Mouse (Mus musculus): ENCODE data around the gene Reep3. TPM values are rescaled to one million over a fixed set of nuclear protein-coding genes. Genes with fewer than 3 reads are reported as not detected.

Gene Reep3
- polyA plus RNA-seq, 1 experiment: 0.05 TPM

- no peak overlapping the region for H3K4me3 ChIP-seq (replicated peaks)
- peaks cover 14% of the 10 kb centered on the region for H3K4me1 ChIP-seq (ENCODE audit: control insufficient read depth)
- TF ChIP-seq TAL1 (IDR thresholded peaks at IDR 0.05; ENCODE audit: low read length) (no peak), GATA1 (IDR thresholded peaks at IDR 0.05; ENCODE audit: low read length) (no peak)
- H3K9me3 ChIP-seq (ENCODE audit: control insufficient read depth, low read length): no peaks in the 10 kb centered on the region
- H3K36me3 ChIP-seq (ENCODE audit: control insufficient read depth): peaks cover 2% of the 10 kb centered on the region
- no peaks in the 10 kb centered on the region for H3K27me3 ChIP-seq (ENCODE audit: control insufficient read depth)
These were observed 8.8 kb upstream of the Reep3 start for GRCm38 (mm10) chr10:67105331-67106217.

GRCm38 (mm10) chr10:67104543-67104942 is 7.8 kb upstream of the Reep3 start:
- Histone ChIP-seq H3K27me3 (ENCODE audit: control insufficient read depth) (no peaks in the 10 kb centered on the region), H3K4me3 (replicated peaks) (no peak overlapping the region), H3K4me1 (ENCODE audit: control insufficient read depth) (peaks cover 17% of the 10 kb centered on the region), H3K36me3 (ENCODE audit: control insufficient read depth) (no peaks in the 10 kb centered on the region), H3K9me3 (ENCODE audit: control insufficient read depth, low read length) (no peaks in the 10 kb centered on the region)
- TF ChIP-seq GATA1 (IDR thresholded peaks at IDR 0.05; ENCODE audit: low read length): no peak
- no peak for TF ChIP-seq TAL1 (IDR thresholded peaks at IDR 0.05; ENCODE audit: low read length)

GRCm38 (mm10) chr10:67100831-67101251 is 4.1 kb upstream of the Reep3 start:
- Histone ChIP-seq H3K27me3 (ENCODE audit: control insufficient read depth) (peaks cover 4% of the 10 kb centered on the region), H3K4me3 (replicated peaks) (no peak overlapping the region), H3K4me1 (ENCODE audit: control insufficient read depth) (peaks cover 42% of the 10 kb centered on the region), H3K9me3 (ENCODE audit: control insufficient read depth, low read length) (no peaks in the 10 kb centered on the region), H3K36me3 (ENCODE audit: control insufficient read depth) (no peaks in the 10 kb centered on the region)
- no peak for TF ChIP-seq TAL1 (IDR thresholded peaks at IDR 0.05; ENCODE audit: low read length)
- TF ChIP-seq GATA1 (IDR thresholded peaks at IDR 0.05; ENCODE audit: low read length): no peak

DNA sequence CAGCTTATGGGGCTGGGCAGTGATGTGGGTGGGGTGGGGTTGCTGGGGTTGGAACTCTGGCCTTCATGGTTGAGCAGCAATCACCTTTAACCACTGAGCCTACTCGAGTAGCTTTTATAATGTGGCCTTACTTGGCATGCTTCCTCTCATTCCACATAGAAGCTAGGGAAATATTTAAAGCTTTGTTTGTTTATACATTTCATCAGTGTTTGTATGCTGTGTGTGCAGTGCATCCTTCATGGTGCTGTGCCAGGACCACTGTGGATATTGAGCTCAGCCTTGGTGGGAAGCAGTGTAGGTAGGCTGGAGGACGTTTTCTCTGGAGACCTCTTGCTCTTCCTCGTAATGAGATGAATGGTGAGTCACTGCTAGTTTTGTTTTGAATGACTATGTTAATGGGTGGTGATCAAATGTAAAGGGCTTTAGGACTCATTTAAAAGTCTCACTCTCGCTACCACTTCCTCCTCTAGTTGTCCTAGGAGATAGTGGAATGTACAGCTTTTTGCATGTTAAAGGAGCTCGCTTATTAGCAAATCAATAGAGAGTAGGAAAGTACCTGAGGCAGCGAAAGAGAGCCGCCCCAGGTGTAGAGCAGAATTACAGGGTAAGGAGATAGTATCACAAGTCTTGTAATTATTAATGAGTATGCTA is 3.4 kb upstream of the Reep3 start:
- Histone ChIP-seq H3K4me1 (ENCODE audit: control insufficient read depth) (peaks cover 39% of the 10 kb centered on the region), H3K36me3 (ENCODE audit: control insufficient read depth) (no peaks in the 10 kb centered on the region), H3K9me3 (ENCODE audit: control insufficient read depth, low read length) (no peaks in the 10 kb centered on the region), H3K4me3 (replicated peaks) (no peak overlapping the region), H3K27me3 (ENCODE audit: control insufficient read depth) (peaks cover 4% of the 10 kb centered on the region)
- TF ChIP-seq GATA1 (IDR thresholded peaks at IDR 0.05; ENCODE audit: low read length): no peak
- TF ChIP-seq TAL1 (IDR thresholded peaks at IDR 0.05; ENCODE audit: low read length): no peak

GRCm38 (mm10) chr10:67099183-67099929 is 2.6 kb upstream of the Reep3 start:
- peaks cover 4% of the 10 kb centered on the region for H3K27me3 ChIP-seq (ENCODE audit: control insufficient read depth)
- no peaks in the 10 kb centered on the region for H3K36me3 ChIP-seq (ENCODE audit: control insufficient read depth)
- no peaks in the 10 kb centered on the region for H3K9me3 ChIP-seq (ENCODE audit: control insufficient read depth, low read length)
- H3K4me1 ChIP-seq (ENCODE audit: control insufficient read depth): peaks cover 36% of the 10 kb centered on the region
- no peak for TF ChIP-seq GATA1 (IDR thresholded peaks at IDR 0.05; ENCODE audit: low read length)
- TF ChIP-seq TAL1 (IDR thresholded peaks at IDR 0.05; ENCODE audit: low read length): no peak
- H3K4me3 ChIP-seq (replicated peaks): no peak overlapping the region

- Histone ChIP-seq H3K4me3 (replicated peaks) (no peak overlapping the region), H3K4me1 (ENCODE audit: control insufficient read depth) (peaks cover 35% of the 10 kb centered on the region), H3K36me3 (ENCODE audit: control insufficient read depth) (no peaks in the 10 kb centered on the region), H3K27me3 (ENCODE audit: control insufficient read depth) (peaks cover 4% of the 10 kb centered on the region), H3K9me3 (ENCODE audit: control insufficient read depth, low read length) (no peaks in the 10 kb centered on the region)
- TF ChIP-seq TAL1 (IDR thresholded peaks at IDR 0.05; ENCODE audit: low read length) (no peak), GATA1 (IDR thresholded peaks at IDR 0.05; ENCODE audit: low read length) (no peak)
These were observed 1.8 kb upstream of the Reep3 start for GRCm38 (mm10) chr10:67098408-67099050.

- H3K4me1 ChIP-seq (ENCODE audit: control insufficient read depth): peaks cover 35% of the 10 kb centered on the region
These were observed 849 bp upstream of the Reep3 start for GRCm38 (mm10) chr10:67097437-67098150.

More at GRCm38 (mm10) chr10:67097437-67098150, 849 bp upstream of the Reep3 start:
- Histone ChIP-seq H3K9me3 (ENCODE audit: control insufficient read depth, low read length) (no peaks in the 10 kb centered on the region), H3K36me3 (ENCODE audit: control insufficient read depth) (no peaks in the 10 kb centered on the region), H3K27me3 (ENCODE audit: control insufficient read depth) (peaks cover 4% of the 10 kb centered on the region), H3K4me3 (replicated peaks) (peak overlapping the region; percentile 84)
- no peak for TF ChIP-seq GATA1 (IDR thresholded peaks at IDR 0.05; ENCODE audit: low read length)
- TF ChIP-seq TAL1 (IDR thresholded peaks at IDR 0.05; ENCODE audit: low read length): no peak
